Mouse (Mus musculus) bone marrow, adult 2 months (tissue): Measurements from ENCODE around the gene Gsdma. TPM values are rescaled to one million over a fixed set of nuclear protein-coding genes. Genes with fewer than 3 reads are reported as not detected.
"Not testable (repeated sequence)": the region's sequence is repeated elsewhere in the genome, so short reads cannot be mapped to it uniquely, and the experiment has no call there.

ENCODE experiments used
- H3K27ac ChIP-seq: fragments of 200-500 bp; 2 replicates; pipeline ENCODE4 v1.5.1; 2012; ENCODE audit warnings: low read depth, mild to moderate bottlenecking, control low read depth, inconsistent platforms, low read length; ENCODE audit not compliant: control insufficient read depth, poor library complexity, insufficient read depth
- H3K4me1 ChIP-seq: fragments of 200-500 bp; 2 replicates; pipeline ENCODE4 v1.6.1; 2011; ENCODE audit warnings: low read length; ENCODE audit not compliant: control insufficient read depth, insufficient read depth
- H3K4me3 ChIP-seq: fragments of 200-500 bp; replicated peaks from 2 replicates; pipeline ENCODE3; 2011; ENCODE audit warnings: mild to moderate bottlenecking, low read depth, low read length, control low read depth; ENCODE audit not compliant: control insufficient read depth
- CTCF ChIP-seq: fragments of 200-500 bp; IDR thresholded peaks from 2 replicates; pipeline ENCODE4 v1.5.1; 2011; ENCODE audit warnings: low read length, control low read depth; ENCODE audit not compliant: control insufficient read depth, insufficient read depth
- POLR2A ChIP-seq: fragments of 200-500 bp; IDR thresholded peaks from 2 replicates; pipeline ENCODE4 v1.6.1; 2011; ENCODE audit warnings: low read depth, mild to moderate bottlenecking, control low read depth, low read length, borderline replicate concordance; ENCODE audit not compliant: control insufficient read depth
- WGBS: fragments of 180-500 bp; shearing (Covaris S2); methylation state at CpG from one replicate; pipeline ENCODE4 v1.1.7; 2018; 5-methylcytosine and 5-hydroxymethylcytosine counted together
- polyA plus RNA-seq: library from polyadenylated mRNA; stranded (reverse); fragments of >200 nt; gene quantifications from 2 replicates; pipeline ENCODE4 v1.2.4, GENCODE M21; 2011; ENCODE audit warnings: low replicate concordance; ENCODE audit not compliant: missing spikeins, insufficient read depth, insufficient read length

Gsdma gene
- polyA plus RNA-seq, 1 experiment: 0.55 TPM

GRCm38 (mm10) chr11:98710416-98711045 lies 46.4 kb downstream of the Gsdma start:
- no peak overlapping the region for H3K4me3 ChIP-seq

DNA sequence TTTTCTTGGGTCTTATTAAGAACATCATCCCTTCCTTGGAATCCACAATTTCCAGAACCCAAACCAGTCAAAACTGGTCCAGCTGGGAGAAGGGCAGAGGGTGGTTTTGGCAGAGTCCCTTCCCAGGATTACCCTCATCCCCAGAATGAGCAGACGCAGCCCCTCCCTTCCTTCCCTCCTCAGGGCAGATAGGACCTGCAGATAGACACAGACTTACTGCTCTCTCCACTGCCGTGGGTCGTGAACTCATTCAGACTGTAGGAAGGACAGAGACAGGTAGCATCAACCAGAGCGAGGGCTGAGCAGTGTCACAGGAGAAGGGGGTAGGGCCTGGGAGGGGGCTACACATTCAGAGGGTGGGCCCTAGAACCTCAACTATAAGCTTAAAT lies 46.9 kb downstream of the Gsdma start:
- 33% methylated on average over 4 of the region's 4 CpGs for WGBS
- no peak for TF ChIP-seq POLR2A
- no peak for TF ChIP-seq CTCF
- Histone ChIP-seq H3K4me1 (peaks cover 4% of the 10 kb centered on the region; the same call in 1 of the 2 replicates), H3K27ac (peak overlapping the region; percentile 57), H3K4me3 (no peak overlapping the region)

More at GRCm38 (mm10) chr11:98710416-98711045, 46.4 kb downstream of the Gsdma start:
- Histone ChIP-seq H3K27ac (peak overlapping the region; percentile 57), H3K4me1 (peaks cover 4% of the 10 kb centered on the region; the same call in 1 of the 2 replicates)
- 12% methylated on average over 12 of the region's 12 CpGs for WGBS
- TF ChIP-seq CTCF (peak; percentile 97), POLR2A (no peak)

GRCm38 (mm10) chr11:98712009-98712408 lies 47.9 kb downstream of the Gsdma start:
- 0 out of 2 replicates have a peak overlapping the region, but pooled peaks have one; percentile 33 for H3K27ac ChIP-seq
- WGBS: 78% methylated on average over 6 of the region's 6 CpGs

GRCm38 (mm10) chr11:98713703-98714102 lies 49.6 kb downstream of the Gsdma start:
- no peak overlapping the region for H3K4me3 ChIP-seq
- peaks cover 4% of the 10 kb centered on the region; the same call in 1 of the 2 replicates for H3K4me1 ChIP-seq
- 47% methylated on average over 12 of the region's 12 CpGs for WGBS
- TF ChIP-seq CTCF (no peak), POLR2A (no peak)
- H3K27ac ChIP-seq: peak overlapping the region; percentile 33; the same call in 1 of the 2 replicates

More at GRCm38 (mm10) chr11:98712009-98712408, 47.9 kb downstream of the Gsdma start:
- not testable (repeated sequence) for H3K4me3 ChIP-seq, H3K4me1 ChIP-seq
- 0 out of 2 replicates have a peak, but pooled peaks have one; percentile 24 for TF ChIP-seq CTCF

DNA sequence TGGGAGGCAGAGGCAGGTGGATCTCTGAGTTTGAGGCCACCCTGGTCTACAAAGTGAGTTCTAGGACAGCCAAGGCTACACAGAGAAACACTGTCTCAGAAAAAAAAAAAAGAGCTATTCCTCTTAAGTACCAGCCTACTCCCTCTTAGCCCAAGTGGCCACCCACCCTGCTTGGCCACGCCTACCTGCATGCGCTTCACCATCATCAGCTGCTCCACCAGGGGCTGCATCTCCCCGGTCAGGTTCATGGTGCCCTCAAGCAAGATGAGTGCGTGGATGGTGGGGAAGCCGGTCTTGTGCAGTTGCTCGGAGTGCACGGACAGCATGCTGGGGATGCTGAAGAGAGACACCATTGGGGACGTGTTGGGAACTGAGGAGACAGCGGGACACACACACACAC lies 51.8 kb downstream of the Gsdma start:
- H3K4me3 ChIP-seq: no peak overlapping the region
- peaks cover 2% of the 10 kb centered on the region; the same call in 1 of the 2 replicates for H3K4me1 ChIP-seq
- WGBS: 90% methylated on average over 9 of the region's 9 CpGs
- TF ChIP-seq CTCF: no peak
- no peak for TF ChIP-seq POLR2A
- no peak overlapping the region for H3K27ac ChIP-seq

DNA sequence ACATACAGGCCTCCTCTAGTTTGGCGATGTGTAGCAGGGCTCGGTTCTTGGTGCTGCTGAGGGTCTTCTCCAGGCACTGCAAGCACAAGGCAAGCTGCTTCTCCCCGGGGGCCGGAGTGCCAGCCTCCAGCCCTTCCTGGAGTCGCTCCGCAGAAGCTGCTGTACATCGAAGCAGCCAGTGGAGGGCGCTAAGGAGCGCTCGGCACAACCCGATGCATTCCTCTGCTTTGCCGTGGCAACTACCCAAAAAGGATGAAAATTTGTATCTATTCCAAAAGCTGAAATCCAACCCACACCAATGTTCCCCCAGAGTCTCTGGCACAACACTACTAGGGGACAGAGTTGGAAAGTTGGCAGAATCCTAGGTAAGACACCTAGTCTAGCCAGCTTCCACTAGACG lies 53.8 kb downstream of the Gsdma start:
- Histone ChIP-seq H3K4me3 (no peak overlapping the region), H3K4me1 (no peaks in the 10 kb centered on the region; the same call in 1 of the 2 replicates), H3K27ac (no peak overlapping the region)
- TF ChIP-seq POLR2A (no peak), CTCF (peak; percentile 70)
- 28% methylated on average over 13 of the region's 13 CpGs for WGBS

GRCm38 (mm10) chr11:98720756-98721155 lies 56.6 kb downstream of the Gsdma start:
- no peak overlapping the region for H3K27ac ChIP-seq
- no peak for TF ChIP-seq CTCF
- TF ChIP-seq POLR2A: no peak
- WGBS: 77% methylated on average over 2 of the region's 2 CpGs
- no peak overlapping the region for H3K4me3 ChIP-seq
- H3K4me1 ChIP-seq: no peaks in the 10 kb centered on the region

- no peak overlapping the region for H3K27ac ChIP-seq
- 80% methylated on average over 24 of the region's 24 CpGs for WGBS
- no peaks in the 10 kb centered on the region for H3K4me1 ChIP-seq
- no peak for TF ChIP-seq CTCF
- no peak for TF ChIP-seq POLR2A
- H3K4me3 ChIP-seq: no peak overlapping the region
Observed at GRCm38 (mm10) chr11:98721458-98722226, 57.5 kb downstream of the Gsdma start.
